Mouse (Mus musculus) 3T3-L1 (cell line): ENCODE results near the gene Gstt1.
"Not testable (repeated sequence)": the region's sequence is repeated elsewhere in the genome, so short reads cannot be mapped to it uniquely, and the experiment has no call there.

Experiments used
- DNase-seq: peaks from one replicate; pipeline ENCODE4 v3.0.0-alpha.2; 2015; ENCODE audit warnings: low read depth, low spot score

Gene Gstt1

DNA sequence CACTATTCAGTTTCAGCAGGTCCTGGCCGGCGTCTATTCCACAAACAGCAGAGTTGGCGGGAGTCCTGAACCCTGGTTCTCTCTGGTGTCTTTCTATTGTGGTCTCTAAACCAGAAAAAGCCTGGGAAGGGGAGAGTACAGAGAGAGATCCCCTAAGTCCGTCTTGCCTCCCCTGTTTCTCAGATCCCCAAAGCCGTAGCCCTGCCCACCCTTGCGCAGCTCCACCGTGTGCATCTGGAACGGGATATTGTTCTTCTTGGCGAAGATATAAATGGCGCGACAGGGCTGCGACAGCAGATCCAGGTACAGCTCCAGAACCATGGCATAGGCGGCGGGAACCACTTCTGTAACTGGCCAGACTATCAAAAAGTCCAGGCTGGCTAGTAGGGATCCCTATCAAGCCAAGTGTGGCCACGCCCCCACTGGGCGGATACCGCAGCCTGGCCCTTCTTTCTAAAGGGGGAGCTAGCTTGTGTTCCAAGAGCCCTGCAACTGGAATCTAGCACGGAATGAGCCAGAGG lies at the start of gene Gstt1:
TSS of gene Gstt1 (minus strand) at position 409 of the 521 bp plus-strand sequence.
- DNase-seq: peak; percentile 20

DNA sequence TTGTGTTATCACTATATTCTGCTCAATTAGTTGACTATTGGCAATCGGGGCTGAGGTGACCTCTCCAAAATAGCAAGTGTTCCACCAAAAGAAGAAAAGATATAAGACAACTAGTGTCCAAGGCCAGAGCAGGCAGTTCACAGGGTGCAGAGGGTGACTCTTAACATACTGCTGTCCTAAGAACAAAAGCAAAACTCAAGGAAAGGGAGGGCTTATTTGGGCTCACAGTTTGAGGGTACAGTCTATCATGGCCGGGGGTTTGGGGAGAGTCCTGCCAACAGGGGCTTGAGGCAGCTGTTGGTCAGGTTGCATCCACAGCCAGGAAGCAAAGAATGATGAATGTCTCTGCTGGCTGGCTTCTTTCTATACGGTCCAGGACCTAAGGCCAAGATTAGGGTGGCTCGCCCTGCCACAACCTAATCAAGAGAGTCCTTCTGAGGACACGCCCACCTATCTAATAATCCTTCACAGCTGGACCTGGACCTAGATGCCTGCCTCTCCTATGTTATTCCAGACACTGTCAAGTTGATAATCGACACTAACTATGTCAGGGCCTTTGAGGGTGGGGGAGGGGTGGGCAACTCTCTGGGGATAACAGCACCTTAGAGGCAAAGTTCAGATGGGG lies 47.0 kb upstream of the Gstt1 start:
- no peak for DNase-seq

DNA sequence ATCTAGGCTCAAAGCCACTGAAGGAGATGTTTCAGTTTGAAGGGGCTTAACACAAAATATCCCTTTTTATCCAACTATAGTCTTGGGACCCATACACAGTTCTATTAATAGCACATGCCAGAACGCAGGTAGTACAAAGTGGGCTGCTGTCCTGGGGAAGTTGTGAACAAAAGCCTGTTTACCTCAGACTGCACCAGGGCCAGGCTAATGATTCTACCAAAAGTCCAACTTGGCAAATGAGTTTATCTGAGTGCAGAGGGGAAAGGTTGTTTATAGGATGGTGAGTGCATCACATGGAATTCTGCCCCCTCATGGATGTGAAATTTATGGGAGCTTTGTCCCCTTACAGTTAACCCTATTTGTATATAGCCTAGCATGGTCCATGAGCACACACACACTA lies 46.4 kb upstream of the Gstt1 start:
- DNase-seq: no peak

- DNase-seq: not testable (repeated sequence)
Measured at GRCm38 (mm10) chr10:75843898-75844297, 45.5 kb upstream of the Gstt1 start.

DNA sequence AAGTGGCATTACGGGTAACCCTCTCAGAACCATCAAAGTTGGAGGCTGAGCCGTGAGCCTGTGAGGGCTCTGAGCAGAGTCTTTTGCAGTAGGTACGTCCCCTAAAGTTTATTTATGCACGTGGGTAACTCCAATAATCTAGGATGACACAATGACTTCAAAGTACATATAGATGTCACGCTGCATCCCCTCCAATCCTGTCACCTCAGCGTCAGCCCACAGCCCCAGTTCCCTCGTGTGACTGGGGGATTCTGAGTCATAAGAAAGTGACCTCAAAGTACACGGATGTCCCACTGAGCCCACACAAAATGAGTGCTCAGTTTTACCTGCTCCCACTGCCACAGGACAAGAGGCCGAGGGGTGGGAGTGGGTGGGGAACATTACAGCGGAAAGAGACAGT lies 40.7 kb upstream of the Gstt1 start:
- no peak for DNase-seq

- DNase-seq: peak; percentile 67
Measured at GRCm38 (mm10) chr10:75837248-75837759, 38.9 kb upstream of the Gstt1 start, which contains the start of gene Gstt2. Gene Gstt2, minus strand, starts transcription at chr10:75837424.

GRCm38 (mm10) chr10:75835761-75836531 lies 37.6 kb upstream of the Gstt1 start:
- DNase-seq: no peak

DNA sequence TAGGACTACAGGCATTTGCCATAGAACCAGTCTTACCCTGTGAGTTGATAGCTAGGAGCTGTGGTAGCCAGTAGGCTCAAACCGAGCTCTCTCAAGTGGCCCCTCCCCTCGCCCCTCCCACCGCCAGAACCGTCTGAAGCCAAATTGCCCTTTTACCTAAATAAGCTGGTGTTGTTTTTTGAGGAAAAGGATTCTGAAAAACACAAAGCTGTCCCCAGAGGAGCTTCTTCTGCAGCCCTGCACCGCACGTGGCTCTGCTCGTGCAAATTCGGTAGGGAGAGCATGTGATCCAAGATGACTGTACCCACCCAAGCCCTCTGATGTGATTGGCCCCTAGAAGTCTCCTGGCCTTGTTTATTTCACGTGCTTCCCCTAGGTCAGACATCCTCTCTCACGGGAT lies 36.9 kb upstream of the Gstt1 start:
- DNase-seq: peak; percentile 46

DNA sequence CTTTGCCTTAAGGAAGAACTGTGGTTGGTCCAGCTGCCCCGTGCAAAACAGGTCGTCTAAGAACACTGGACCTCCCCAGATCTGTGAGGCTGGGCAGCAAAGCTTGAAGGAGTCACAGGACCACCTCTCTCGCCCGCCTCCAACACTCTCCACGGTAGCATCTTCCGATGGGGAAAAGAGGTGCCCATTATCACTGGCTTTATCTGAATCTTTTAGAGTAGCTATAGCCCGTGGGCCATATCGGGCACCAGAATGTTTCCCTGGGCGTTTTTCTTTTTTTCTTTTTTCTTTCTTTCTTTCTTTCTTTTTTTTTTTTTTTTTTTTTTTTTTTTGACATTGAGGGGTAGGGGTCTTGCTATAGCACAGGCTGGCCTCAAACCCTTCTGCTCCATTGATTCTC lies 36.3 kb upstream of the Gstt1 start:
- DNase-seq: no peak

GRCm38 (mm10) chr10:75834250-75834649 lies 35.9 kb upstream of the Gstt1 start:
- DNase-seq: no peak

- DNase-seq: no peak
Measured at GRCm38 (mm10) chr10:75833456-75834080, 35.2 kb upstream of the Gstt1 start.

GRCm38 (mm10) chr10:75832272-75832895 lies 34.0 kb upstream of the Gstt1 start:
- peak; percentile 68 for DNase-seq

DNA sequence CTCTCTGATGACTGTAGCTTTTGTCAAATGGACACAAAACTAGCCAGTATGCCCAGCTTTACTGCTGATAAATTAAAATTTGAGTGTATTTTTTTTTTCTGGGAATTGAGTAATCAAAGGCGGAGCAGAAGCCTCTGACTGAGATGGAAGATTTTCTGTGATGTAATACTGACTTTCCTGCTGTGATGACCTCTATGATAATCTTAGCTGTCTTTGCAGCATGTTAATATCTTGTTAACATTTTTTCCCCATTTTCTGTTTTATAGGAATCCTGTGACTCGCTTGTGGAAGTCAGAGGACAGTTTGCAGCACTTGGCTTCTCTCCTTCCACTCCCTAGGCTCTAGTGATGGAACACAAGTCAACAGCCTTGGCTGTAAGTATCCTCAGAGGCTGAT lies 31.9 kb upstream of the Gstt1 start:
- DNase-seq: no peak

GRCm38 (mm10) chr10:75829529-75830274 lies 31.3 kb upstream of the Gstt1 start:
- DNase-seq: no peak

GRCm38 (mm10) chr10:75828500-75828931 lies 30.1 kb upstream of the Gstt1 start:
- DNase-seq: peak; percentile 81

DNA sequence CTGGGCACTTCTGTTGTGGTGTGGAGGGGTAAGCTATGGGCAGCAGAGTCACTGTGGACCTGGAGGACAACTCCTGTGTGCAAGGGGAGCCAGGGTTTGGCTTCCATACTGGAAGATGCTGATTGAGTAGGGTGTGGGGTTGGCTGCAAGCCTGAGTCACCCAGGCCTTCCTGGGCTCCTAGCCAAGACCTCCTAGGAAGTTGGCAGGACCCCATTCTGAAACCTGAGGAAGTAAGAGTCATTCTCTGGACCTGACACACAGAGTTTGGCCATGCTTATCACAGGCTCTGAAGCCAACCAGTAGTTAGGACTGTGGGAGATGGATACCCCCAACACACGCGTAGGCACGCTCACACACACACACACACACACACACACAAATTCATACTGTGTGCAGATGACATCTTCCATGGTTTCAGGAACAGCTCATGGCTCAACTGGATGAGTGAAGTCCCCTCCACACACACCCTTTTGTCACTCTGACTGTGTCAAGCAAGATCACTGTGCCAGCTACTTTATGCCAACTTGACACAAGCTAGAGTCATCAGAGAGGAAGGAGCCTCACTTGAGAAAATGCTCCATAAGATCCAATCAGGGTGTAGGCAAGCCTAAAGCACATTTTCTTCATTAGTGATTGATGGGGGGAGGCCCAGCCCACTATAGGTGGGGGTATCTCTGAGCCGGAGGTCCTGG lies 29.4 kb upstream of the Gstt1 start:
- DNase-seq: peak; percentile 95

GRCm38 (mm10) chr10:75824530-75824929 lies 26.1 kb upstream of the Gstt1 start:
- DNase-seq: no peak

GRCm38 (mm10) chr10:75823782-75824181 lies 25.4 kb upstream of the Gstt1 start:
- no peak for DNase-seq

GRCm38 (mm10) chr10:75822443-75822842 lies 24.1 kb upstream of the Gstt1 start, which contains the start of gene Gstt4:
Gene Gstt4, minus strand, starts transcription at chr10:75822543.
- no peak for DNase-seq

DNA sequence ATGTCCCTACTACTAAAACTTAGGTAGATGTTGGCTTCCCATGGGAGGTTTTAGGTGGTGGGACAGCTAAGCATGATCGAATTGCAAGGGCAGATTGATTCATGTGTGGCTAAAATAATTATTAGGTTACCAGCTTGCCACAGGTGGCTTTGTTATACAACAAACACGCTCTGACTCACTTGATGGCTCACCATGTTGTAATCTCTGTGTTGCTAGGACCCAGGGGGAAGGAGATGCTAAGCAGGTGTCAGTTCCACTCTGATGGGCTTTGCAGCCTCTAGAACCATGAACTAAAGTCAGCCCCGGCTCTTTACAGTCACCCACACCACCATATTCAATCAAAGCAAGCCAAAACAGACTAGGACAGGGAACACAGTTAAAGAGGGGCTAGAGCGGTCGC lies 21.5 kb upstream of the Gstt1 start:
- DNase-seq: no peak
